Mouse (Mus musculus) activated CD4-positive, CD25-positive, alpha-beta regulatory T cell, adult 4 months (primary cell): ENCODE measurements around the gene Maml3. TPM values are rescaled to one million over a fixed set of nuclear protein-coding genes. Genes with fewer than 3 reads are reported as not detected.

Experiments
- ATAC-seq: one replicate; pipeline ENCODE4 v1.8.0; 2017
- polyA plus RNA-seq, 2 experiments: library from polyadenylated mRNA; unstranded; fragments of 100-300 nt; shearing (Covaris generic); gene quantifications; one replicate each; pipeline ENCODE4 v1.2.1; 2017

The Maml3 gene
- under 1 TPM; 0.55 to 0.67 TPM for polyA plus RNA-seq

DNA sequence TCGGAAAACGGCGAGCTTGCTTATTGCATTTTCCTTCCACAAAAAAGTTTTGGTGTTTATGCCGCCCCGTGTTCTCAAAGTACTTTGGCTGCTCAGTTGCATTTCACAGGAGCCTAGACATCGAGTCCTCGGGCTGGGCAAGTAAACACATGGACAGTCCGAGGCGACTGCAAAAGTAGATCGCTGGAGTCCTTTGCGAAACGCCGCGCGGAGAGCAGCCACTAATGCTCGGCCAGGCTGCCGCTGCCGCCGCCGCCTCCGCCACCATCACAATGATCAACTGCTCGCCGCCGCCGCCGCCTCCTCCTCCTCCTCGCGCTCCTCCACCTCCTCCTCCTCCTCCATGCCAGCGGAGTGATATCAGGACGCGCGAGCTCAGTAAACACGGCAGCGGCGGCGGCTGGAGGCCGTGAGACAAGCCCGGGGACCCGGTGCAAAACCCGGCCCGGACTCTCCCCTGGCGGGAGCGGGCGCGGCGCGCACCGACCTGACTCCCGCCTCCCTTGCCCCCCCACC is at the start of gene Maml3:
TSS of gene Maml3 (minus strand) at position 441 of the 516 bp plus-strand sequence.
- peak; percentile 28 for ATAC-seq

- no peak for ATAC-seq
These were observed 46.3 kb upstream of the Maml3 start for GRCm38 (mm10) chr3:52151155-52151554.

DNA sequence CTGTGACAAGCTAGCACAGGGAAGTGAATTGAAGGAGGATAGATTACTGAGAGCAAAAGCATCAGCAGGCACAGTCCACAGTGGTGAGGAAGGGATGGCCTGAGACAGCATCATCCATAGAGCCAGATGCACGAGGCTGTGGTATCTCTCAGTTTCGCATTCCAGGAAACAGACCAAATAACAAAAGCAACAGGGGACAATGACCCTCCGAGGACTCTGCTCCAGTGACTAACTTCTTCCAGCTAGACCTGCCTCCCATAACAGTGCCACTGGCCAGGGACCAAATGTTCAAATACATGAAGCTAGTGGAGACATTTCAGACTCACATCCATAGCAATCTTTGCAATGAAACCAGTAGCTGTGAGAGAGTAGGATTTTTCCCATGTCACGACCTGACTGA is 43.4 kb upstream of the Maml3 start:
- no peak for ATAC-seq

DNA sequence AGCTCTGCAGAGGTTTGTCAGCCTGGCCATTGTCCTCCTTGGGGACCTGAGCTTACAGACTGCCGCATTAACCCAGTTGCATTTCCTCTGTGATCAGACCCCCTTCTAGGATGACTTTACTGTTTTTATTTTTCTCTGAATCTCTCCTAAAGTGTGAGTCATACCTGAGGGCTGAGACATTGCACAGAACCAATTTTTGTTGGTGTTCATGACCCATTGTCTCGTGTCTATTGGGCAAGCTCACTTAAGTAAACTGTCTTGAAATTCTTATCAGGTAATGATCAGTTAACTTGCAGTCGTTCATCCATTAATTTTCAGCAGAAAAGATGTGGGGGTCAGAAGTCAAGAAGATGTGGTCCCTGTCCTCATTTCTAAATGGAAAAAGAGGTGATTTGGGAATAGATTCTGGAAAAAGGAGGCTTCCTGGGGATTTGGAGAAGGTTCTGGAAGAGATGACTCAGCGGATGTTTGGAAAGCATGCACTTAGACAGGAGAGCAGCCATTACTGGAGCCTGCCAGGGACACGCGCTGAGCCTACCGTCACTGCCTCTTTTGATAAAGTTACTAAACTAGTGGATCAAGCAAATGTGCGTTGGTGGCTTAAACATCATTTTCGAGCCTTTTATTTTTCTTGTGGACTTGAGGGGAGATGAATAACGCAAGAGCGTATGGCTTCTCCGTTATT is 40.0 kb upstream of the Maml3 start:
- ATAC-seq: no peak

DNA sequence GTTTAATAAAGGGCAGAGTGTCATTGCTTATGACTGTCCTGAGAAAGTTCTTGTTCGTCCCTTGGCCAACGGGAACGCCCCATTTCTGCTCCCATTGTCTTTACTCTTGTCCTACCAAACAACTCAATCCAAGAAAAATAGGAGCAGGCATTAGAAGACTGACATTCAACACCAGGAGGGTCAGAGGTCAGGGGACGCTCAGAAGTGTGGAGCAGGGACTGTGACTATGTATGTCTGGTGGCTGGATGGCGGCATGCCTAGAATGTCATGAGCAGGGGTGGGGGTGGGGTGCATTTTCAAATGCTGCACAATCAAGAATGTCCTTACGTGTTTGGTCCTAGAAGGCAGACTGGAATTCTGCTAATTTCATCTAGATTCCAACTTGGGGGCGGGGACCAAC is 38.1 kb upstream of the Maml3 start:
- no peak for ATAC-seq

GRCm38 (mm10) chr3:52140162-52140561 is 35.3 kb upstream of the Maml3 start:
- ATAC-seq: no peak

DNA sequence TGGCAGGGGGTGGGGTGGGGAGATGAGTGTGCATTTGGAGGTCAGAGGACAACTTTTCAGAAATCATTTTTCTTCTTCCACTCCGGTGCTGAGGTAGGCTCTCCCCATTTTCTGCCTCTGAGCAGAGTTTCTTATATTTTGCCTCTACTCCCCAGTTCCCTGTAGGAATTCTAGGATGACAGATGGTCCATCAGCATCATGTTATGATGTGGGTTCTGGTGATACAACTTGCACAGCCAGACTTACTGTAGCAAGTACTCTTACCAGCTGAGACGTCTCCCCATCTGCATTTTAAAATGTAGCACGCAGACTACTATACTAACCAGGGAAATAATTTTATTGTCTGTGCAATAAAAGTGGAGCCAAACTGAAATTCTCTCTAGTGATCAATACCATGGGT is 20.5 kb upstream of the Maml3 start:
- no peak for ATAC-seq

DNA sequence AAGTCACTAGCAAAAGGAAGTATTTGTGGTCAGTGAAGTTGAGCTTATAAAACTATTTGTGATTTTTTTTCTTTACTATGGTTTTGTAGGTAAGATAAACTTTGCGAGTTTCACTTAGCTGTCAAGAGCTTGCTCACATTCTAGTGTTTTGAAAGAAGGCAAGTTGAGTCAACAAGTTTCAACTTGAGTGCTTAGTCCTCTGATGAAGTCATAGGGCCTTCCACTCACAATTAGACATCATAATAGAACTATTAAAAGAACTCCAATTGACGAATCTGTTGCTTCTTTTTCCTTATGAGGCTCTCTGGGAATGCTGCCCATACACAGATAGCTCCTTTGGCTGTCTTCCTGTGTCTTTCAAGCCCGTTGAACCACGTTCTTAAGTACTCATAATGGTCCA is 16.0 kb upstream of the Maml3 start:
- no peak for ATAC-seq

- no peak for ATAC-seq
These were observed 14.3 kb upstream of the Maml3 start for GRCm38 (mm10) chr3:52119216-52119615.

DNA sequence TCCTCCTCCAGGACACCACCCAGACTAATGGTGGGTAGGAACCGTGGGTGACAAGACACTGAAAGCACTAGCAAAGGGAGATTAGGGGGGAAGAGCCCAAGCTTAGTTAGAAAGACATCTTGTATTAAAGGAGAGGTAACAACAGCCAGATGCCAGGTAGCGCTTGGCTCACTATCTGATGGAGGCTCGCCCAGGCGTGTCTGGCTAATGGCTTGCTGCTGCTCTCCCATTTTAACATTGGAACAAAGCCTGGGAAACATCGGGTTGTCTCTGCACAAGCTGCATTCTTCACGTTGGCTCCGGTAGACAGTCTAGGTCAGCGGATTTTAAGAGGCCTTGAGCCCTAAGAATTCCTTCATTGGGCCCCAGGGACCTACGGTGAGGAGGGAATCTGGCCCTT is 10.5 kb upstream of the Maml3 start:
- no peak for ATAC-seq

- ATAC-seq: no peak
These were observed 3.2 kb upstream of the Maml3 start for GRCm38 (mm10) chr3:52108027-52108426.

GRCm38 (mm10) chr3:52105156-52105555 is 280 bp upstream of the Maml3 start:
- ATAC-seq: no peak

- no peak for ATAC-seq
These were observed 668 bp downstream of the Maml3 start for GRCm38 (mm10) chr3:52104208-52104607.

DNA sequence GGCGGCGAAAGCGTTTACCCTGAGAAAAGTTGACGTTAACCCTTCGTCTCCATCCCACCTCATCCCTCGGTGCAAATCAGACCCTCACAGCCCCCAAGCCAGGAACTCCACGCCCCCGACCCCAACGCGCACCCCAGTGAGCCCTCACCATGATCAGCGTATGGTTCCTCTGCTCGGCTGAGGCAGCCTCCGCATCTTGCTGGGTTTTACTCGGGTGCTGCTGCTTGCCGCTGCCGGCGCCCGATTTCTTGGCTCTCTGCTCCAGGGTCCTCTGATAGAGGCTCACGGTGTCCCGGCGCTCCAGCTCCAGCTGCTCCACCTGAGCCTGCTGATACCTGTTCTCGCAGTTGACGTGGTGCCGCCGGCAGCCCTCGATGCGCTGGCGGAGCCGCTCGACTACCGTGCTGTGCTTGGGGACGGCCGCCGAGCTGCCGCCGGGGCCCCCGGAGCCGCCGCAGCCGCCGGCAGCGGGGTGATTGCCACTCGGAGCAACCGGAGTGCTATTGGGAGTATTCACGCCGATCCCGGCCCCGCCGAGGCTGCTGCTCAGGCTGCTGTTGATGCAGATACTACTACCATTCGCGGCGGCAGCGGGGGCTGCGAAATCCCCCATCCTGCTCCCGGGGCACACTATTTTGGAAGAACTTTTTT is 1.2 kb downstream of the Maml3 start:
- ATAC-seq: peak; percentile 6

GRCm38 (mm10) chr3:52102601-52103530 is 2.0 kb downstream of the Maml3 start:
- ATAC-seq: peak; percentile 49

DNA sequence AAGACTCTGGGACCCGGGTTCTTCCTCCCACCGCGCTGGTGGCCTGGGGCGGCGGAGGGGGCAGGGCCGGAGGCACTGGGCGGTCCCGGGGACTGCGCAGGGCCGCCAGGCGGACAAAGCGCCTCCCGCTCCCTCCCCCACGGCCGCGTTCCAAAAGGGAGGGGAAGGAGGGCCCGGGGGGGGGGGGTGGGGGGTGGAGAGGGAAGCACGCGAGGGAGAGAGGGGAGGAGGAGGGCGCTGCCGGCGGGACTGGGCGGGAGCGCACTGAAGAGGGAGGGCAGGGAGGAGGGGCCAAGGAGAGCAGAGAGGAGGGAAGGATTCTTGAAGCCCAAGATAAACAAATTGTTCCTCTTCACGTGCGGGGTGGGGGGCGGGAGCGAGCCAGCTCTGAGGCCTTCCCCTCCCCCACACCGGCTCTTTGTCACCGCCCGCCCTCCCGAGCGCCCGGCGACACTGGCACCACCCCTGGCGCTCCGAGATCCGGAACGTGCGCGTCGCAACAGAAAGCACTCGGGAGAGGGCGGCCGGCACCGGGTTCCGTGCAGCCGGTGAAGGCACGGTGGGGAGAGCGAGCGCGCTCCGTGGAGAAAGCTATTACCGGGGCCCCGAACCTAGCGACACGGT is 2.8 kb downstream of the Maml3 start:
- peak; percentile 33 for ATAC-seq

GRCm38 (mm10) chr3:52101401-52101976 is 3.4 kb downstream of the Maml3 start:
- ATAC-seq: no peak

- no peak for ATAC-seq
These were observed 4.0 kb downstream of the Maml3 start for GRCm38 (mm10) chr3:52100926-52101325.

DNA sequence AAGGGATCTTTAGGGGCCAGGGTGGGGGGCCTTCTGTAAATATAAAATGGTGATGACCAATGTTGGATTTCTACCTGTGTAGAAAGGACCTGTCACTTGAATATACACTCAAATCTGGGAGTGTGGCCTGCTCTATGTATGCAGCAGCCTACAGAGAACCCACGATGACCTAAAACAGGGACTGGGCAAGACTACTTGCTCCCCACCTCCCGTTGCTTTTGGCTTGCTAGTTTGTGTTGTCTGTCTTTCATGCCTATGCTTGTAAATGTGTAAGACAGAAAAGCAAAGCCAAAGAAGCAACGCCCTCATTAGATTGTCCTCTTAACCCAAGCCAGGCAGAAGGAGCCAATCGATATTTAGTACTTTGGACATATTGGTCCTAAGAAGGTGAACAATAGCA is 4.6 kb downstream of the Maml3 start:
- no peak for ATAC-seq

DNA sequence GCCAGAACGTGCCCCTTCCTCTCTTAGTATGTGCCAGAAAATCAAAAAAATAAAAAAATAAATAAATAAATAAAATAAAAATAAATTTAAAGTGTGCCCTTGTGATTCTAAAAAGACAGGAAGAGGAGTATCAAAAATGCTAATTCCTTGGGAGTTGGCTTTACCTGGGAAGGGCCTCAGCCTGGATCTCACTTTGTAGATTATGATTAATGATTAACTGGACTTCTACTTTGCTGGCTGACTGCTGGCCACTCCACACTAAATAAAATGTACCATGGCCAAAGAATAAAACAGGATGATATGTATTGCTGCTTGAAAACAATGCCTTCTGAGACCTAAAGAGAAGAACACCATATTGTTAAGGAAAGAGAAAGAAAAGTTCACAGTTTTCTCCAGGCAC is 5.6 kb downstream of the Maml3 start:
- ATAC-seq: no peak

DNA sequence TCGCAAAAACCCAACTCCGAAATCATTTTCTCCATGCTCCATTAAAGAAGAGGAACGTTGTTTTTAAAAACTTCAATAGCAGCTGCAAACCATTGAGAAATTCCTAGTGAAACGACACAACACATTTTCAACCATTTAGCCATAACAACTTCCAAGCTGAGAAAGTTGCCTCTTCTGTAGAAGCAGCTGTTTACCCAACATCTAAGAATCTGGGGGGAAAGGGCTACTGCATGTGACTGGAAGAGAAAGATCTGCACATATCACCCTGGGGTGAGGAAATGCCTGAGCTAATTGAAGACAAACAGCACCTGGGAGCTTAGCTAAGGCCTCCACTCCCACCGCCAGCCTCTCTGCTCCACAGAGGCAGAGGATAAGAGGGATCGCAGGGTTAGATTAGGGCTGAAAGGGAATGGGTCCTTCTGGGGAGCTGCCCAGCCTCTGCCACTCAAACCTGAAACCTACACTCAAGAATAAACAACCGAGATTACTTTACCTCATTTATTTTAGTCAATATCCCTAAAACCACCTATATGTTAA is 13.5 kb downstream of the Maml3 start:
- no peak for ATAC-seq
